Mouse (Mus musculus) brown adipose tissue, adult 24 weeks (tissue): ENCODE data around the gene Nrxn2. TPM values are rescaled to one million over a fixed set of nuclear protein-coding genes. Genes with fewer than 3 reads are reported as not detected.

Experiments used
- H3K27ac ChIP-seq: fragments of 200-500 bp; replicated peaks from 2 replicates; pipeline ENCODE4 v1.5.1; 2012; ENCODE audit warnings: low read depth, mild to moderate bottlenecking, low read length
- H3K4me1 ChIP-seq: fragments of 200-500 bp; 2 replicates; pipeline ENCODE4 v1.6.1; 2012; ENCODE audit warnings: low read length, mixed read lengths; ENCODE audit not compliant: control insufficient read depth, insufficient read depth, insufficient read length
- H3K4me3 ChIP-seq: fragments of 200-500 bp; 2 replicates; pipeline ENCODE4 v1.5.1; 2012; ENCODE audit warnings: low read depth, mild to moderate bottlenecking, low read length, moderate library complexity; ENCODE audit not compliant: insufficient read depth
- polyA plus RNA-seq: library from polyadenylated mRNA; stranded (reverse); fragments of >200 nt; gene quantifications from 2 replicates; pipeline ENCODE4 v1.2.4, GENCODE M21; 2012; ENCODE audit not compliant: missing spikeins, insufficient read depth, insufficient read length

Nrxn2 gene
- polyA plus RNA-seq, 1 experiment = 1.1 TPM

- no peak overlapping the region for H3K4me3 ChIP-seq
- H3K27ac ChIP-seq = no peak overlapping the region
- H3K4me1 ChIP-seq = no peaks in the 10 kb centered on the region
Measured at GRCm38 (mm10) chr19:6446736-6447437, 28.4 kb downstream of the Nrxn2 start.

- no peak overlapping the region for H3K27ac ChIP-seq
- H3K4me3 ChIP-seq = no peak overlapping the region
- no peaks in the 10 kb centered on the region for H3K4me1 ChIP-seq
Measured at GRCm38 (mm10) chr19:6448752-6449151, 30.2 kb downstream of the Nrxn2 start.

- Histone ChIP-seq H3K27ac (no peak overlapping the region), H3K4me3 (no peak overlapping the region), H3K4me1 (no peaks in the 10 kb centered on the region)
Measured at GRCm38 (mm10) chr19:6449841-6450240, 31.3 kb downstream of the Nrxn2 start.

GRCm38 (mm10) chr19:6452030-6452494, 33.5 kb downstream of the Nrxn2 start:
- no peak overlapping the region for H3K27ac ChIP-seq
- H3K4me1 ChIP-seq = no peaks in the 10 kb centered on the region
- H3K4me3 ChIP-seq = no peak overlapping the region

GRCm38 (mm10) chr19:6452672-6453310, 34.3 kb downstream of the Nrxn2 start:
- Histone ChIP-seq H3K27ac (no peak overlapping the region), H3K4me3 (no peak overlapping the region), H3K4me1 (no peaks in the 10 kb centered on the region)

- no peak overlapping the region for H3K27ac ChIP-seq
- no peak overlapping the region for H3K4me3 ChIP-seq
Measured at GRCm38 (mm10) chr19:6453349-6453748, 34.8 kb downstream of the Nrxn2 start.

GRCm38 (mm10) chr19:6454041-6454720, 35.6 kb downstream of the Nrxn2 start:
- Histone ChIP-seq H3K27ac (no peak overlapping the region), H3K4me3 (no peak overlapping the region), H3K4me1 (no peaks in the 10 kb centered on the region)

More at GRCm38 (mm10) chr19:6453349-6453748, 34.8 kb downstream of the Nrxn2 start:
- H3K4me1 ChIP-seq = no peaks in the 10 kb centered on the region

GRCm38 (mm10) chr19:6459504-6459903, 41.0 kb downstream of the Nrxn2 start:
- H3K4me3 ChIP-seq = no peak overlapping the region
- H3K27ac ChIP-seq = no peak overlapping the region
- H3K4me1 ChIP-seq = no peaks in the 10 kb centered on the region

GRCm38 (mm10) chr19:6462841-6463240, 44.3 kb downstream of the Nrxn2 start:
- H3K27ac ChIP-seq = no peak overlapping the region
- no peak overlapping the region for H3K4me3 ChIP-seq
- H3K4me1 ChIP-seq = no peaks in the 10 kb centered on the region

GRCm38 (mm10) chr19:6464306-6465071, 46.0 kb downstream of the Nrxn2 start:
- Histone ChIP-seq H3K27ac (no peak overlapping the region), H3K4me1 (no peaks in the 10 kb centered on the region), H3K4me3 (no peak overlapping the region)

- no peak overlapping the region for H3K4me3 ChIP-seq
Measured at GRCm38 (mm10) chr19:6465090-6465489, 46.6 kb downstream of the Nrxn2 start.

GRCm38 (mm10) chr19:6466945-6467344, 48.4 kb downstream of the Nrxn2 start:
- H3K4me1 ChIP-seq = no peaks in the 10 kb centered on the region
- no peak overlapping the region for H3K4me3 ChIP-seq
- no peak overlapping the region for H3K27ac ChIP-seq

More at GRCm38 (mm10) chr19:6465090-6465489, 46.6 kb downstream of the Nrxn2 start:
- Histone ChIP-seq H3K27ac (no peak overlapping the region), H3K4me1 (no peaks in the 10 kb centered on the region)

GRCm38 (mm10) chr19:6467374-6467979, 48.9 kb downstream of the Nrxn2 start:
- Histone ChIP-seq H3K4me1 (no peaks in the 10 kb centered on the region), H3K4me3 (no peak overlapping the region), H3K27ac (no peak overlapping the region)

- Histone ChIP-seq H3K4me3 (no peak overlapping the region), H3K4me1 (no peaks in the 10 kb centered on the region; the same call in 1 of the 2 replicates), H3K27ac (no peak overlapping the region)
Measured at GRCm38 (mm10) chr19:6471630-6472029, 53.1 kb downstream of the Nrxn2 start.
